Mouse (Mus musculus) CD4-positive helper T cell, adult 2 months (primary cell): ENCODE results near the gene Cops2.

Source experiments
- DNase-seq: peaks from one replicate; pipeline ENCODE4 v3.0.0-alpha.2; 2012; ENCODE audit warnings: low read depth, missing footprints, low spot score

The Cops2 gene

GRCm38 (mm10) chr2:125781978-125782718 is 76.8 kb downstream of the Cops2 start:
- DNase-seq, result no peak

DNA sequence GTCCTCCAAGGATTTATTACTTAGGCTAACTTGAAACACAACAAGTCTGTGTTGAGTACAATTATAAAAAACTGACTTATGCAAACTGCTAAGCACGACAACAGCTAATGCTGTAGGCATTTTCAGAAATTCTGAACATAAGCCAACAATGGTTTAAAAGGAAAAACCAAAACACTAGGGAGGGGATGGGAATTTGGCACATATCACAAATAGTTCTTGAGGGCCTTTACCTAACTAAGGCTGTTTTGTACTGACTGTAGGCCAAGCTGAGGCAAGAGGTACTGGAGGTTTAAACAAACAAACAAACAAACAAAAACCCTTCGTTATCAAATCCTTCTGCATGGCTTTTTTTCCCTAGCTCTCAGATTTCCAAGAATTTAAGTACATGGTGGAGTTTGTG is 77.9 kb downstream of the Cops2 start:
- no peak for DNase-seq
